Mouse (Mus musculus): ENCODE measurements around the gene Inf2.
A peak's percentile ranks its signal among the peaks of the same experiment; 100 is the strongest.

Gene Inf2

GRCm38 (mm10) chr12:112627097-112627881, 38.7 kb downstream of the Inf2 start:
- no peak for DNase-seq (ENCODE audit: low spot score)

GRCm38 (mm10) chr12:112628197-112628596, 39.6 kb downstream of the Inf2 start:
- DNase-seq (ENCODE audit: low spot score): no peak

GRCm38 (mm10) chr12:112628928-112629721, 40.5 kb downstream of the Inf2 start:
- DNase-seq (ENCODE audit: low spot score): no peak

DNA sequence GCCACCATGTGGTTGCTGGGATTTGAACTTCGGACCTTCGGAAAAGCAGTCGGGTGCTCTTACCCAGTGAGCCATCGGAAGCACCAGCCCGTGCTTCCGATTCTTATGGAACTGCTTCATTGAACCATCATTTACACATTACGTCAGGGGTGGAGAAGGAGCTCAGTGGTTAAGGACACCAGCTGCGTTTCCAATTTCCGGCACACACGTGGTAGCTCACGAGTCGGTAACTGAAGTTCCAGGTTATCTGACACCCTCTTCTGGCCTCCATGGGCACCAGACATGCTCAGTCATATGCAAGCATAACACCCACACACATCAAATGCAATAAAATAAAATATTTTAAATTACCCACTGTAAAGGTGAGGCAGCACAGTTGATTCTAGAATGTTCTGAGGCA, 41.4 kb downstream of the Inf2 start:
- no peak for DNase-seq (ENCODE audit: low spot score)

DNA sequence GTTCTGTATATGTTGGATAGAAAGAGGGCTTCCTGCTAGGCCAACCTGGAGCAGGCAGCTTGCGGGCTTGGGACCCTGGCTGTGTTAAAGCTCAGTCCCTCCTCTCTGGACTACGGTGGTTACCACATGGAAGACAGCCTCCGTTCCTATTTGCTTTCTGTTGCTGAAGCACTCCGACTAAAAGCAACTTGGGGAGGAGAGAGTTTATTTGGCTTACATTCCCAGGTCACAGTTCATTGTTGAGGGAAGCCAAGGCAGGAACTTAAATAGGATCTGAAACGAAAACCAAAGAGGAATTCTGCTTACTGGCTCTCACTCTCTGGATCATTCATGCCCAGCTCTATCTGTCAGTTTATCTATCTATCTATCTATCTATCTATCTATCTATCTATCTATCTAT, 42.2 kb downstream of the Inf2 start:
- DNase-seq (ENCODE audit: low spot score): no peak

DNA sequence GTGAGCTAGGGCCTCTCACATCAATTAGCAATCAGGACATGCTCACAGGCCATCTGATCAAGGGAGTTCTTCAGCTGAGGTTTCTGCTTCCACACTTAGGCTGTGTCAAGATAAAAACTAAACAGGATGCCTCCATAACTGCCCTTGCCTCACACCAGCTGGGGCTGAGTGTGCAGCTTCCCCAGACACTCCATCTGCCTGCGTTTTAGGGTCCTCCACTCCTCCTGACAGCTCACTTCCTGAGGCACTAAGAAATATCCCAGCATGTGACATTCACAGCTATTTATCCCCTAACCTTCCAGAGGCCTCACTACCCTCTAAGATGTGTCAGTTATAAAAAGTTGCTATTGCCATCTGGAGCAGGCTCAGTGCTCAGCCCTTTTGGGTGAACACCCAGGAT, 42.9 kb downstream of the Inf2 start:
- DNase-seq (ENCODE audit: low spot score): no peak

- DNase-seq (ENCODE audit: low spot score): no peak
Observed at GRCm38 (mm10) chr12:112632084-112632777, 43.6 kb downstream of the Inf2 start.

DNA sequence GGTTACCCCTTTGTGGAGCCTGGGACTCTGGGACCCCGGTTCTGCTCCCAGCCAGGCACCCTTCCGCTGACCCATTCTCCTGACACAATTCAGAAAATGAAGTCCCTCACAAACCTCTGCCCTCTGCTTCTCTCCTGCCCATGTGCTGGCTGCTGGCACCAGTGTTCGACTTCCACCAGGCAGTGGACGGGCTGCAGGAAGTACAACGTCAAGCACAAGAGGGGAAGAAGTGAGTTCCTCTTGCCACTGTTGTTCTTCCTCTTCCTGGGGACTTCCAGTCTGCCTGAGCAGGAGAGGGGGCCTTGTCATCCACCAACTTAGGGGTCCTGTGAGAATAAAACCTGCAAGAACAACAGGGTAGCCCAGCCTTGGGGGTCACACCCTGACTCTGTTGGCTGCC, 44.3 kb downstream of the Inf2 start:
- no peak for DNase-seq (ENCODE audit: low spot score)

DNA sequence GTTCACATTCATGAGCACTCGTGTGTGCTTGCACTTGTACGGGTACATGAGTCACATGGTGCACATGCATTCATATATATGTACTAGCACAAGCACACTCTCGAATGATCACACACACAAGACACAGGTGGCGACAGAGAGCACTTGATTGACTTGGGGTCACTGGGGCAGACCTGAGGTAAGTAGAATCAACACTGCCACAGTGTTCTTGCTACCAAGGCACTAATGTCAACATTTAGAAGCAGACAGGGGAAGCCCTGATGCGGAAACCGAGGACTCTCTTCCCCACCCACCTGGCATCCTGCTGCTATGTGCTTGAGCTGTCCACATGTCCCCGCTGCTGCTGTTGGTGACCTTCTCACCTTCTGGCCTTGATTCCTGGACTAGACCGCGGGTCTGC, 45.1 kb downstream of the Inf2 start:
- no peak for DNase-seq (ENCODE audit: low spot score)

GRCm38 (mm10) chr12:112639526-112639925, 50.9 kb downstream of the Inf2 start:
- DNase-seq (ENCODE audit: low spot score): no peak

DNA sequence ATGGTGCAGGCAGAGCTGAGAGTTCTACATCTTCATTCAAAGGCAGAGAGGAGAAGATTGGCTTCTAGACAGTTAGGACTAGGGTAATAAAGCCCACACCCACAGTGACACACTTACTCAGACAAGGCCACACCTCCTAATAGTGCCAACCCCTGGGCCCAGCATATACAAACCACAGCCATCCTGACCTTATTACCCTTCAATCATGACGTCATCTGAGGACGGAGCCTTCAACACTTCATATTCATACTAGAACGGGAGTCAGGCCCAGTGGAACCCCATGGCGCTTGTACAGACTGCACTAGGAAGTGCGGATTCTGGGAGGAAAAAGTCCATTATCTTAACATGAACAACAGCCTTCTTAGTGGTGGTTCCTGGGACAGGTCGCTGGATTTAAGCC, 54.5 kb downstream of the Inf2 start:
- no peak for DNase-seq (ENCODE audit: low spot score)

- peak; percentile 100 for DNase-seq (ENCODE audit: low spot score)
Observed at GRCm38 (mm10) chr12:112644180-112644854, 55.7 kb downstream of the Inf2 start, which contains the start of gene Siva1. TSS of gene Siva1 (plus strand) at chr12:112644679.

GRCm38 (mm10) chr12:112644855-112645506, 56.4 kb downstream of the Inf2 start:
- DNase-seq (ENCODE audit: low spot score): no peak

DNA sequence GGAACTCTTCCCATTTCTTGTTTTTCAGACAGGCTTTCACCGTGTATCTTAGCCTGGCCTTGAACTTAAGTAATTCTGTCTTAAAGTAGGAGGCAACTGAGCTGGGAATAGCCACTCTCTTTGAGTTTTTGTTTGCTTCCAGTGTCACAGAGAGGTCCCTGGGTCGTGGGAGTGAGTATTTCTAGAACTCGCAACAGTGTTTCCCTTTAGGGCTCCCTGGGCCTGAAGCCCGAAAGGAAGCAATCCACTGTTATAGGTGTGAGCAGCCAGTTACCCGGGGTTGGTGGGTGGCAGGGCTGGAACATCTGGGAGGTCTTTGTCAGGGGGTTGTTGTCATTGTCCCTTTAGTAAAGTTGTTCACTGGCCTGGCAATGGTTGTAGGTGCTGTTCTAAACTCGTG, 57.6 kb downstream of the Inf2 start:
- DNase-seq (ENCODE audit: low spot score): peak; percentile 79

- no peak for DNase-seq (ENCODE audit: low spot score)
Observed at GRCm38 (mm10) chr12:112648081-112648480, 59.5 kb downstream of the Inf2 start.

- no peak for DNase-seq (ENCODE audit: low spot score)
Observed at GRCm38 (mm10) chr12:112651778-112652439, 63.3 kb downstream of the Inf2 start.

DNA sequence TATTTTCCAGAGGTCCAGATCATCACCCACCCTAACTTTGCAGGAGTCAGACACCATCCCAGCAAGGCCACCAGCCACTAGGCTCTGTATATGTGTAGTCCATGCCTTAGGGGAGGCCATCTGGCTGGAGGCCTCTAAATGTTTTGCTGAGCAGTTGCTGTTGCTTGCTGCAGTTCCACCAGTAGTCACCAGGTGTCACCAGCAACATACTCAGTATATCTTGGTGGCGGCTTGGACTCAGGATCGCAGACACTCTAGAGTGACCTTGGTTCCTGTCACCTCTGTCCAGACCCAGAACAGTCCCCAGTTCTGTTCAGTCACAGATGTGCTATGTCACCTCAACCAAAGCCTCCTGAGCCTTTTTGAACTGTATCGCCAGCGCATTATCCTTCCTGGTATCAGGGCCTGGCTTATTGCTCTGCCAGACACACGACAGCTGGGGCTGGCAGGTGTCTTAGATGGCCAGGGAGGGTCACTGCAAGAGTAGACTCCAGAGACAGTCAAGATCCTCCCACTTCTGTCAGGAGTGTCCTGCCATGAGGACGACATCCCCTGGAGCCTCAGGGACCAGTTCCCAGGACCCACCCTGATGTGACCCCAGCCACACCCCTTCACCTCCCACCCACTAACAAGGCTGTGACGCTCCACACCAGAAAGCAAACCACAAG, 64.7 kb downstream of the Inf2 start:
- peak; percentile 54 for DNase-seq (ENCODE audit: low spot score)

- DNase-seq (ENCODE audit: low spot score): no peak
Observed at GRCm38 (mm10) chr12:112654076-112654475, 65.5 kb downstream of the Inf2 start.

DNA sequence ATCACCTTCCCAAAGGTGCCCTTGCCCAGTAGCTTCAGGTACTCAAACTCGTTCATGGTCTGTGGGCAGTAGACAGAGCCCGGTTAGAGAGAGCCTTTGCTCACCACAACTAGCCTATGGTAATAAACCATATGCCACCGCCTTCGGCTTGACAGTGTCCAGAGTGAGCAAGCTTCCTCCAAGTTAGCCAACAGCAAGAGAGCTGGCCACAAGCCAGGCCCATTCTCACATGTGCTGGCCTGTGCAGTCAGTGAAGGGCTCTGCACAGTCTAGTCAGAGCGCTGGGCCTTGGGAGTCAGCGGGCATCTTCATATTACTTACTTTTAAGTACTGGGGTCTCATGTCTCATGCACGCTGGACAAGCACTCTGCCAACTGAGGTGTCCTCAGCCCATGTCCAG, 70.0 kb downstream of the Inf2 start:
- DNase-seq (ENCODE audit: low spot score): no peak

- DNase-seq (ENCODE audit: low spot score): no peak
Observed at GRCm38 (mm10) chr12:112659109-112659508, 70.5 kb downstream of the Inf2 start.

Measured in testis, postnatal 14 days (tissue).